Mouse (Mus musculus) right cerebral cortex, adult 18-20 months (tissue): ENCODE measurements around the gene Bmp3.

Source experiments
- DNase-seq: peaks from one replicate; pipeline ENCODE4 v3.0.0; 2022; ENCODE audit warnings: mixed read lengths

Gene Bmp3

DNA sequence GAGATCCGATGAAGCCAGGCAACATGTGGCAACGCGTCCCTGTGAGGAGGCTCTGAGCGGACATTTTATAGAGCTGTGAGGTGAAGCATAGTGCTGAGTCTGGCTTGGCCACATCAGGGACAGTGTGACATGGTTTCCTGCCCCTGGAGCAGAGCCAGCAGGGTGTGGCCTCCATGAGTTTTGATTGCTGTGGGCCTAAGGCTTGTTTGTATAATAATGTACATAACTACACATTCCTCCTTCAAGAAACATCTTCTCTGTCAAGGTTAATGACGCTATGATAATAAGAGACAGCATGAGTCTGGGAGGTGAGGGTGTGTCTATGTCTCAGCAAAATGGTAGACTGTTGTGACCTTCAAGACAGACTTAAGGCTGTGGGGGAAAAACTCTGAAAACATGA lies 64.5 kb downstream of the Bmp3 start:
- no peak for DNase-seq

DNA sequence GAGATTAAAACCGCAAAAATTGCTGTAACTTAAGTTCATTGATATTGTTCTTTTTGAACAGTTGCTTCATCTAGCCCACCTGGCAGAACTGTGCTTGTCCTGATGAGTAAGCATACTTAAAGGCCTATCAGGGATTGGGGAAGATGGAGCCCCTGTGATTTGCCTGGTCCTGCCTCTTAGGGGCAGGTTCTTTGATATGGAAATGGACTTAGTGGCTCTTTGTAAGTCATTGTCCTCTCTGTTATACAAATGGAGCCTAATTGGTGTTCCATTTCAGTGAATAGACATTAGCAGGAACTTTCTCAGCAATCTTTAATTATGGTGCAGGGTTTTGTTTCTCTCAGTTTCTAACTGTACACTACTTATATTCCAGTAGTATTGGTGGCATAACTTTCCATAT lies 67.4 kb downstream of the Bmp3 start:
- no peak for DNase-seq

- no peak for DNase-seq
Measured at GRCm38 (mm10) chr5:98922921-98923320, 68.7 kb downstream of the Bmp3 start.
